Mouse (Mus musculus): ENCODE results near the gene Mtmr12.
A peak's percentile ranks its signal among the peaks of the same experiment; 100 is the strongest.

Mtmr12 gene

DNA sequence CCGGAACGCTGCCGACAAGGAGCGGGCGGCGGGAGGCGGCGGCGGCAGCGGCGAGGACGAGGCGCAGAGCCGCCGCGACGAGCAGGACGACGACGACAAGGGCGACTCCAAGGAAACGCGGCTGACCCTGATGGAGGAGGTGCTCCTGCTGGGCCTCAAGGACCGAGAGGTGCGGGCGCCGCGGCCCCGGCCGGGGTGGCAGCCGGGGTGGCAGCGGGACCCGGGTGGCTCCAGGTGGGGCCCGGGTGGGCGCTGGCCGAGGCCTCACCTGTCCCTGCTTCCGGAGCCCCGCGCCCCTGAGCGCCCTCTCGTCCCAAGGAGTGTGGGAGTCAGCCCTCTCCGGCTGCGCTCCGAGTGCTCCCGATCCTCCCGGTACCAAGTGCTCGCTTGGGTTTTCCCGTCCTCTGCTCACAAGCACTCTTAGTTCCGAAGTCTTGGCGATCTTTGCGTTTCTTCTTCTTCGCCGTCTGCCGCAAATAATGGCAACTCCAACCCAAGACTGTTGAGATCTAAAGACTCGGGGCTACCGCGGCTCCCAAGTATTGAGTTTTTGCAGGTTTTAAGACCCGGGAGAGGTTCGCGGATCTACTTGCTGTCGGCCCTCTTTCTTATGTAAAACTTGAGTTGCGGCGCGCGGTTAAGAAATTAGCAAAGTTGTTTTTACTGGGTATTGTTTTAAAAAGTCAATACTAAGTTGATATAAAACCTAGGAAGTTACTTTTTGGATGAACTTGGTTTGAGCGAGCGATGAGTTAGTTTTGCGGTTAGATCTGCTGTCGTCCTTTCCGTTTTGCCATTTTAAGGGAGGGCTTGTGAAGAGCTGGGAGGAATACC, 117.2 kb downstream of the Mtmr12 start, which contains the start of gene 1810049J17Rik:
Gene 1810049J17Rik, minus strand, starts transcription at position 112 of the 834 bp plus-strand sequence.
- DNase-seq (ENCODE audit: low spot score) = peak; percentile 37

DNA sequence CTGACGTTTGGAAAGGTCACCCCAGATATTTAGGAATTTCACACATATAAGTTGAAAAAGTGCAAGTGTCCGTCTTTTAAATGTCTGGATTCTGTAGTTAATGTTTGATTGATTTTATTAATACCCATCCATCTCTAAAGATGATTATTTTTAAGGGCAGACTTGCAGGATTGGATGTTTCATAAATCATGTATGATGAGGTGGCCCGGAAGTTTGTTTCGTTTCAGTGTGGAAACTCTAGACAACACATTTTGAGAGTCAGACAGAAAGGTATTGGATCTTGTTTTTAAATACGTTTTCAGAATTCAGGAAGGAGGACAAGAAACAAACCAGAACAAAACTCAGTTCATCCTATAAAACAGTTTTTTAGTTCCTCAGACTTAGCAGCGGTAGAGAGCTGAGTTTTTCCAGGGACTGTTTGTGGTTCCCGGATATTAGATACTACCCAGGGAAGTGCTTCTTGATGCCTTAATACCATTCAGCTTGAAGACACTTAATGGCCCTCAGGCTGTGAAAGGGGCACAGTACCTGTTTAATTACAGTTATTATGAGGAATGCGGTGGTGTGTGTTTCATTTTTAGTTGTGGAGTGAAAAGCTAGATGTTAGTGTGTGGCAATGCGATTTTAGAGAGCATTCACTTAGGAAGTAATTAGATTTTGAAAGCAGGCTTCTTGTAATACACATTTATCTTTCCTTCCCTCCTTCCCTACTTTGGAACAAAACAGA, 118.0 kb downstream of the Mtmr12 start:
- DNase-seq (ENCODE audit: low spot score) = no peak
